Mouse (Mus musculus) neural tube, embryonic 15.5 days (tissue): Measurements from ENCODE around the gene Ccpg1. TPM values are rescaled to one million over a fixed set of nuclear protein-coding genes. Genes with fewer than 3 reads are reported as not detected.
A peak's percentile ranks its signal among the peaks of the same experiment; 100 is the strongest.

Experiments
- ATAC-seq: fragments of 200-750 bp; cut with Nextera tagmentation; 2 replicates; pipeline ENCODE4 v1.8.0; 2017; ENCODE audit warnings: mild to moderate bottlenecking, moderate TSS enrichment, moderate library complexity; ENCODE audit not compliant: low FRiP score
- H3K27ac ChIP-seq: fragments of 300-500 bp; sonication (generic); replicated peaks from 2 replicates; pipeline ENCODE4 v1.5.1; 2015; ENCODE audit warnings: mild to moderate bottlenecking, inconsistent platforms
- H3K27me3 ChIP-seq: fragments of 300-500 bp; sonication (generic); replicated peaks from 2 replicates; pipeline ENCODE4 v1.6.1; 2015; ENCODE audit warnings: inconsistent platforms
- H3K36me3 ChIP-seq: fragments of 300-500 bp; sonication (generic); 2 replicates; pipeline ENCODE4 v1.6.1; 2015; ENCODE audit warnings: inconsistent platforms
- H3K4me1 ChIP-seq: fragments of 300-500 bp; sonication (generic); 2 replicates; pipeline ENCODE4 v1.6.1; 2015; ENCODE audit warnings: inconsistent platforms
- H3K4me2 ChIP-seq: fragments of 300-500 bp; sonication (generic); 2 replicates; pipeline ENCODE4 v1.6.1; 2015; ENCODE audit warnings: inconsistent platforms, mild to moderate bottlenecking, moderate library complexity
- H3K4me3 ChIP-seq: fragments of 300-500 bp; sonication (generic); replicated peaks from 2 replicates; pipeline ENCODE4 v1.5.1; 2015; ENCODE audit warnings: mild to moderate bottlenecking, inconsistent platforms
- H3K9ac ChIP-seq: fragments of 300-500 bp; sonication (generic); replicated peaks from 2 replicates; pipeline ENCODE4 v1.6.1; 2015; ENCODE audit warnings: mild to moderate bottlenecking, inconsistent platforms
- H3K9me3 ChIP-seq: fragments of 300-500 bp; sonication (generic); replicated peaks from 2 replicates; pipeline ENCODE4 v1.6.1; 2016; ENCODE audit warnings: inconsistent platforms
- WGBS: fragments of 180-500 bp; shearing (Covaris S2); methylation state at CpG from one replicate; pipeline ENCODE4 v1.1.7; 2015; ENCODE audit warnings: mixed read lengths; 5-methylcytosine and 5-hydroxymethylcytosine counted together
- polyA plus RNA-seq: library from polyadenylated mRNA; unstranded; fragments of >200 nt; fragmentation: Nextera tagmentation; extraction: Ambion mirVana; gene quantifications from 2 replicates; pipeline ENCODE4 v1.2.1, GENCODE M21; 2015

The Ccpg1 gene
- polyA plus RNA-seq, 1 experiment from 2014 or later, result 45.9 TPM

DNA sequence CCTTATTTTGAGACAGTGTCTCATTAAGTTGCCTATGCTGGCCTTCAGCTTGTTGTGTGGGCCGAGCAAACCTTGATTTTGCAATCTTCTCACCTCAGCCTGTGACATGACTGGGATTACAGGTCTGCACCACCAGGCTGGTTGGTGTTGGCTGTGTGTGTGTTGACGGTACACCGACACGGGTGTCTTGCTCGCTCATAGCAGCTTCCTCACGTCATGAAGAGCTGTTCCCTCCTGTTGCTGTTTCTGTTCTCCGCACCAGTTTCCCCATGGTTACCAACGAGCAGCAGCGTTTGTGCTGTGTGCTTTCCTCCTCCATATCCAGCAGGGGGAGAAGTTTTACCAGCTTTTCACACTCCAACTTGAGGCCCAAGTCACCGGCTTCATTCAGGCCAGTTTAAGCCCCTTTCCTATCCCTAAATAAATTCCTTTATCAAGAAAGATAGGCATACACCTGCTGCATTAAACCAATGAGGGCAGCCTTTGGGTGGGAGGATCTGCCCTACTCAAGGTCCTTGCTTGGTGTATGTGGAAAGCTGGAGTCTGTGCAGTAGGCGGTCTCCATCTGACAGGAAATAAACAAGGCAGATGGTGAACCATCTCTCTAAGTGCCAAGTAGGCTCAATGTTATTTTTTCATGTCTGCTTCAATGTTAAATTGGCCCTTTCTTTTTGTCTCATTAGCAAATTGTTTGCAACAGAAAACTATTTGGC lies 16.7 kb upstream of the Ccpg1 start:
- WGBS, result 32% methylated on average over 11 of the region's 11 CpGs
- H3K9me3 ChIP-seq, result no peaks in the 10 kb centered on the region

DNA sequence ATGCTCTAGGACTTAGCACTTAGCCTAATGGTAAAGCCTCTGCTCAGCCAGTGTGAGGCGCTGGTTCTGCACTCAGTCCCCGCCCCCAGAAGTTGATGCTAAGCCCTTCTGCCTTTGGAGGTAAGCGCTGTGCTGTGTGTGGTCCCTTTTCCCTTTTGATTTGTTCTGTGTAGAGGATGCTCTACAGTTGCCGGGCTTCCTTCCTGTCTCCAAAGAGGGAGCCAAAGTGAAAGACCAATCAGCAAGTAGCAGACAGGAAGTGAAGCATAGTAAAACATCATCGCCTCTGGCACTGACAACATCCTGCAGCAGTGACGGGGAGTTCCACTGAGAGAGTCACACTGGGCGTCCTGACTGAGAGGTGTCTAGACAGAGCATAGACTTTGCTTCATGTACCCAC lies 15.4 kb upstream of the Ccpg1 start:
- ATAC-seq, result no peak
- 78% methylated on average over 7 of the region's 7 CpGs for WGBS
- Histone ChIP-seq H3K4me1 (peaks cover 3% of the 10 kb centered on the region; the same call in 1 of the 2 replicates), H3K4me3 (no peak overlapping the region), H3K9me3 (no peaks in the 10 kb centered on the region), H3K27me3 (no peaks in the 10 kb centered on the region), H3K4me2 (no peak overlapping the region), H3K27ac (no peak overlapping the region), H3K9ac (no peak overlapping the region), H3K36me3 (no peaks in the 10 kb centered on the region)

More for the DNA sequence above, 16.7 kb upstream of the Ccpg1 start:
- Histone ChIP-seq H3K4me1 (peaks cover 3% of the 10 kb centered on the region; the same call in 1 of the 2 replicates), H3K4me3 (no peak overlapping the region), H3K27ac (no peak overlapping the region), H3K36me3 (no peaks in the 10 kb centered on the region), H3K9ac (no peak overlapping the region), H3K4me2 (peak overlapping the region; percentile 13; the same call in 1 of the 2 replicates), H3K27me3 (no peaks in the 10 kb centered on the region)
- peak; percentile 81 for ATAC-seq

DNA sequence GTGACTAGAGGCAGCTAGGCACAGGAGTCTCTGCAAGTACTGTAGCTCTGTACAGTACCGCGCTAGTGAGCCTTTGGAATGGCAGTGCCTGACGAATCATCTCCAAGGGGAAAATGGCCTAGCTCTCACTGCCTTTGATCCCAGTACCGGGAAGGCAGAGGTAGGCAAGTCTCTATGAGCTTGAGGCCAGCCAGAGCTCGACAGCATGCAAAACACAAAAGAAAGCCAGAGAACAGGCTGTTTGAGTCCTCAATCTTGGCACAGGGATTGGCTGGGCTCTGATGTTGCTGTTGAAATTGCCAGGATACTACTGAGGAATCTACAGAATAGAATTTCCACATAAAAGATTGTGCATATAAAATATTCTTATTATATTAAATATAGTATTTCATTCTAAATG lies 12.8 kb upstream of the Ccpg1 start:
- Histone ChIP-seq H3K4me1 (peaks cover 3% of the 10 kb centered on the region; the same call in 1 of the 2 replicates), H3K27me3 (no peaks in the 10 kb centered on the region), H3K36me3 (no peaks in the 10 kb centered on the region), H3K4me3 (no peak overlapping the region), H3K4me2 (no peak overlapping the region), H3K9ac (no peak overlapping the region), H3K9me3 (no peaks in the 10 kb centered on the region), H3K27ac (no peak overlapping the region)
- ATAC-seq, result no peak
- 90% methylated on average over 5 of the region's 5 CpGs for WGBS

DNA sequence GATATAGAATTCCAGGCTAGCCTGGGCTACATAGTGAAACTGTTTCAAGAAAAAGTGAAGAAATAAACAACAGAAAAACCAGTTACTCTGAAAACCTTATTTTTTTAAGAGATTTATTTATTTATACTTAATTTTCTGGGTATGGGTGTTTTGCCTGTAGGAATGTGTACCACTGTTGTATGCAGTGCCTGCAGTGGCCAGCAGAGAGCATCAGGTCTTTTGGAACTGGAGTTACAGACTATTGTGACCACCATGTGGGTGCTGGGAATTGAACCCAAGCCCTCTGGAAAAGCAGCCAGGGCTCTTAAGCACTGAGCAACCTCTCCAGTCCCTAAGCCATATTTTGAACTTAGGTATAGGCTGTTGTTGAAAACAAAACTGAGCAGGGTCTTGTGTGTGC lies 12.2 kb upstream of the Ccpg1 start:
- no peak overlapping the region for H3K4me3 ChIP-seq
- peaks cover 3% of the 10 kb centered on the region; the same call in 1 of the 2 replicates for H3K4me1 ChIP-seq
- H3K9me3 ChIP-seq, result no peaks in the 10 kb centered on the region
- no peaks in the 10 kb centered on the region for H3K27me3 ChIP-seq
- no peak for ATAC-seq
- no peaks in the 10 kb centered on the region for H3K36me3 ChIP-seq
- H3K9ac ChIP-seq, result no peak overlapping the region
- no peak overlapping the region for H3K4me2 ChIP-seq
- no peak overlapping the region for H3K27ac ChIP-seq

DNA sequence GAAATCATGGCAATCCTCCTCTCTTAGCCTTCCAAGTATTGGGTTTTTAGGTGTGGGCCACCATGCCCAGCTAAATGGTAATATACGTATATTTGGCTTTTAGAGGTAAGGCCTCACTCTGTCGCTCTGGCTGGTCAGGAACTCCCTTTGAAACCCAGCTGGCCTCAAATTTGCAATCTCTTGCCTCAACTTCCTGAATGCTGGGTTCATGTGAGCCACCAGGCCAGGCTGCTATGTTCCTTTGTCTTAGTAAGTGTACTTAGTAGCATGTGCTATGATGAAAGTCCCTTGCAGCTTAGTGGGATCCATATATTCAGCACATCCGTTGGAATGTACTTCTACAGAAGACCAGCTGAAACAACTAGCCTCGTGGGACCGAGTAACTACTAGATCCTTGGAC lies 10.5 kb upstream of the Ccpg1 start:
- Histone ChIP-seq H3K36me3 (no peaks in the 10 kb centered on the region), H3K27ac (no peak overlapping the region), H3K4me1 (no peaks in the 10 kb centered on the region), H3K9ac (no peak overlapping the region), H3K4me3 (no peak overlapping the region), H3K4me2 (no peak overlapping the region), H3K27me3 (no peaks in the 10 kb centered on the region), H3K9me3 (no peaks in the 10 kb centered on the region)
- no peak for ATAC-seq
- 94% methylated on average over 5 of the region's 5 CpGs for WGBS

DNA sequence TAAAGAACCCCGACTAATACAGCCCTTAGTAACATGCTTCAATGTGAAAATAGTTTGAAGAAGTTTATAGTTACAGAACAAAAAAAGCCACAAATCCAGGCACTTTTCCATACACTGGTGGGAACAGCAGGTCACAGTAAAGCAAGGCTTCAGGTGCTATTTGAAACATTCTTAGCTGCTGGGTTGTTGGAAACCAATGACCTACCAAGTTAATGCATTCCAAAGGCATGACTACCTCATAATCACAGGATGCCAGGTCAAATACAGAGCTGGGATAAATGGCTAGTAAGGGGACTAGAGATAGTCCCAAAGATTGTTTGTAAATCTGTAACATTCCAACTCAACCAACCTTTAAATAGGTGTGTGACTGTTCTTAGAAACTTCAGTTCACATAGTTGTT lies 10.0 kb upstream of the Ccpg1 start:
- no peak for ATAC-seq
- Histone ChIP-seq H3K9ac (no peak overlapping the region), H3K4me1 (no peaks in the 10 kb centered on the region), H3K9me3 (no peaks in the 10 kb centered on the region), H3K27ac (no peak overlapping the region), H3K4me2 (no peak overlapping the region), H3K27me3 (no peaks in the 10 kb centered on the region), H3K36me3 (no peaks in the 10 kb centered on the region), H3K4me3 (no peak overlapping the region)
- 83% methylated on average over 1 of the region's 1 CpGs for WGBS

DNA sequence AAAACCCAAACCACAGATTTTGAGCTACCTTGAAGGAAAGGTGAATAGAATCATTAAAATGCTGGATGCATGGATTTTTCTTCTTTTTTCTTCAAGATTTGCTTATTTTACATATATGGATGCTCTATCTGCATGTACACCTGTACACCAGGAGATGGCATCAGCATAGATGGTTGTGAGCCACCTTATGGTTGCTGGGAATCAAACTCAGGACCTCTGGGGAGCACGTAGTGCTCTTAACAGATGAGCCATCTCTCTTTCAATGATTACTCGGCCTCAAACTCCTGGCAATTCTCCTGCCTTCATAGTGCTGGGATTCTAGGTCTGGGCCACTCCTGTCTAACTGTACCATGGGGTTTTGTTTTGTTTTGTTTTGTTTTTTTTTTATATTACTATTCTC lies 2.2 kb upstream of the Ccpg1 start:
- Histone ChIP-seq H3K9ac (no peak overlapping the region), H3K4me3 (no peak overlapping the region), H3K9me3 (no peaks in the 10 kb centered on the region), H3K27ac (no peak overlapping the region), H3K4me2 (no peak overlapping the region), H3K27me3 (no peaks in the 10 kb centered on the region), H3K36me3 (no peaks in the 10 kb centered on the region), H3K4me1 (peaks cover 24% of the 10 kb centered on the region)
- 76% methylated on average over 2 of the region's 2 CpGs for WGBS
- ATAC-seq, result no peak

DNA sequence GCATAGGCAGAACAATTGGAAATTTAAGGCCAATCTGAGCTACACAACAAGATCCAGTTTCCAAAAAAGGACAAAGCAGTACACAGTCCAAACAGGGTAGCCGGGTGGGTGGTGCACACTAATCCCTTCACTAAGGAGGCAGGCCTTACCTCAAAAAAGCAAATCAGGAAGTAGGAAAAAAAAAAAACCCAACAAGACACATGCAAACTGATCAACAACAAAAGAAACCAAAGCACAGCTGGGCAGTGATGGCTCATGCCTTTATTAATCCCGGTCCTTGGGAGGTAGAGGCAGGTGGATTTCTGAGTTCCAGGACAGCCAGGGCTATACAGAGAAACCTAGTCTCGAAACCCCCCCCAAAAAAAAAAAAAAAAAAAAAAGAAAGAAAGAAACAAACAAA lies 2.5 kb downstream of the Ccpg1 start:
- Histone ChIP-seq H3K9ac (no peak overlapping the region), H3K9me3 (no peaks in the 10 kb centered on the region), H3K27ac (no peak overlapping the region), H3K27me3 (no peaks in the 10 kb centered on the region), H3K4me1 (peaks cover 24% of the 10 kb centered on the region), H3K36me3 (no peaks in the 10 kb centered on the region), H3K4me3 (no peak overlapping the region), H3K4me2 (no peak overlapping the region)
- no peak for ATAC-seq
- 83% methylated on average over 3 of the region's 3 CpGs for WGBS

DNA sequence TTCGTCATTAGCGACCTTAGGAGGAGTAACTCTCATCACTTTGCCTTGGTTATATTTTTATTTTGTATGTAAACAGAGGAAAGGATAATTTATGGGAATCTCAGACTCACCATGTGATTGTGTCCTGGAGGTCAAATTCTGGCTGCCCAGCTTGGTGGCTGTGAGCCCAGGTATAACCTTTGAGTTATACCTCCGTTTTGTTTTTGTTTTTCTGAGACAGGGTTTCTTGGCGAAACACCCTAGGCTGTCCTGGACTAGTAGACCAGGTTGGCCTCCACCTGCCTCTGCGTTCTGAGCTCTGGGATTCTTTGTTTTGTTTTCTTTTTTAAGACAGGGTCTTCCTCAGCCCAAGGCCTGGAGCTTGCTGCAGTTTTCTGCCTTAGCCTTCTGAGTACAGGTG lies 3.5 kb downstream of the Ccpg1 start:
- Histone ChIP-seq H3K4me3 (no peak overlapping the region), H3K9ac (no peak overlapping the region), H3K4me2 (no peak overlapping the region), H3K4me1 (peaks cover 24% of the 10 kb centered on the region), H3K27ac (no peak overlapping the region), H3K27me3 (no peaks in the 10 kb centered on the region), H3K36me3 (no peaks in the 10 kb centered on the region), H3K9me3 (no peaks in the 10 kb centered on the region)
- ATAC-seq, result no peak
- 86% methylated on average over 5 of the region's 5 CpGs for WGBS

DNA sequence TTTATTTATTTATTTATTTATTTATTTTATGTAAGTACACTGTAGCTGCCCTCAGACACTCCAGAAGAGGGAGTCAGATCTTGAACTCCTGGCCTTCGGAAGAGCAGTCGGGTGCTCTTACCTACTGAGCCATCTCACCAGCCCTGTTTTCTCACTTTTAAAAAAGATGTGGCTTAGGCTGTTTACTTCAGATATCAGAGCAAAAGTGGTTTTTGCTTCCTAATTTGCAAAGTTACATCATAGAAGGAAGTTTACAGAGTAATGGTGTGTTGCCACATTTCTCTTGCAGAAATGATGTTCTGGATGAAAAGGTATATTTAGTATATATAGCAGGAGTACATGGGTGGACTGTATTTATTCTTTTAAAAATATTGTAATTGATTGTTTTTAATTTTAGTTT lies 6.2 kb downstream of the Ccpg1 start:
- WGBS, result 97% methylated on average over 2 of the region's 2 CpGs
- ATAC-seq, result no peak
- Histone ChIP-seq H3K4me1 (peaks cover 11% of the 10 kb centered on the region), H3K4me3 (no peak overlapping the region), H3K27ac (no peak overlapping the region), H3K4me2 (no peak overlapping the region), H3K9ac (no peak overlapping the region), H3K36me3 (no peaks in the 10 kb centered on the region), H3K9me3 (no peaks in the 10 kb centered on the region), H3K27me3 (no peaks in the 10 kb centered on the region)

DNA sequence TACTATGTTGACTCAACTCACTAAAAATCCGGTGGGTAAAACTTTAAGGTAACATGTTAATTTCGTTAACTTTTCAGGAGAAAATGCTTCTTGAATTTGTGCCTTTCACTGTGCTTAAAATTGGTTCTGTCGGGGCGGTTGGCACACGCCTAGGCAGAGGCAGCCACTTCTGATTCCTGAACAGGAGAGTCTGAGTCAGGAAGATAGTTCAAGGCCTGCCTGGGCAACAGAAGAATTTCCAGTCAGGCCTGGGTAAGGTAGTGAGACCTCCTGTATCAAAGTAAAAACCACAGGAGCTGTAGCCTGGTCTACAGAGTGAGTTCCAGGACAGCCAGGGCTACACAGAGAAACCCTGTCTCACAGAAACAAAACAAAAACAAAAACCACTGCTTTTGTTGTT lies 7.3 kb downstream of the Ccpg1 start:
- WGBS, result 91% methylated on average over 5 of the region's 5 CpGs
- no peaks in the 10 kb centered on the region for H3K9me3 ChIP-seq
- peaks cover under 1% of the 10 kb centered on the region; the same call in 1 of the 2 replicates for H3K4me1 ChIP-seq
- no peaks in the 10 kb centered on the region for H3K27me3 ChIP-seq
- no peak overlapping the region for H3K27ac ChIP-seq
- H3K4me3 ChIP-seq, result no peak overlapping the region
- H3K4me2 ChIP-seq, result no peak overlapping the region
- ATAC-seq, result no peak
- no peaks in the 10 kb centered on the region for H3K36me3 ChIP-seq
- no peak overlapping the region for H3K9ac ChIP-seq

DNA sequence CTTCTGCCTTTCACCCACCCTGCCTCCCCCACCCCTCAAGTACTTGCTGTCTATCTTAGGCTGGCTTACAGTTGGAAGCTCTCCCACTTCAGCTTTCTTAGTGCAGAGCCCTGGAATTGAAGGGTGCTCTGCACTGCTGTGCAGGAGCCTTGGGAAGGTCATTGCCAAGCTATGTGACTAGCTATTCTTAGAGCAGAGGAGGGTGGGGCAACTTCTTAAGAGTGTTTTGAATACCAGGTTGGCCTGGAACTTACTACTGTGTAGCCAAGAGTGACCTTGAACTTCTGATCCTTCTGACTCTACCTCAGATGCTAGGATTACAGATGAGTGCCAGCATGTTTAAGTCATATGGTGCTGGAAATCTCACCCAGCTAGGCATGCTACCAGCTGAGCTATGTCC lies 10.9 kb downstream of the Ccpg1 start:
- Histone ChIP-seq H3K36me3 (peaks cover 9% of the 10 kb centered on the region), H3K4me3 (no peak overlapping the region), H3K4me2 (no peak overlapping the region), H3K9ac (no peak overlapping the region), H3K4me1 (no peaks in the 10 kb centered on the region), H3K27ac (no peak overlapping the region), H3K9me3 (no peaks in the 10 kb centered on the region), H3K27me3 (no peaks in the 10 kb centered on the region)
- no peak for ATAC-seq
